20 mouse cellular contexts compared by ENCODE assay signal in the genomic region with DNA sequence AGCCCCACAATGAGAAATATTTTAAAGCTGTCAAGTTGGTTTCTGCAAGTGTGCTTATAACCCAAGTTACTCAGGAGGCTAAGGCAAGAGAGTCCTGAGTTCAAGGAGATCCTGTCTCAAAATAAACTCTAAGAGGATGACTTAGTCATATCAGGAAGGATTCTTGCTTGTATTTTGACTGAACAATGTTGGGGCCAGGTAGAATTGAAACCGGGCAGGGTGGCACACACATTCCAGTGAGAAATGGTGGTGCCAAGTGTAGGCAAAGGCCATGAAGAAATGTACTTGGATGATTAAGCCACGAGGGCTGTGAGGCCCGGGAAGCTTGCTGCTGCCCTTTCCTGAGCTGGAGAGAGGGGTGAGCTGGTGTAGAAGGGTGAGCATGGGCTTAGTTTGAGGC. TPM values are rescaled to one million over a fixed set of nuclear protein-coding genes. Genes with fewer than 3 reads are reported as not detected.
"Had no signal": no experiment of that assay in that cellular context is flagged by ENCODE, and none has a peak within 500 bp of the region (broad histone marks: within the 10 kb centered on the region; RNA-seq: fewer than 3 reads in every experiment).

No protein-coding gene starts in this region.

- H3K9me3 ChIP-seq: heart, embryonic 10.5 days; heart, embryonic 12.5 days; hindbrain, embryonic 13.5 days; hindbrain, embryonic 15.5 days; intestine, embryonic 15.5 days; limb, embryonic 13.5 days; limb, embryonic 15.5 days had no signal

- H3K9ac ChIP-seq: heart, embryonic 12.5 days; hindbrain, embryonic 13.5 days; hindbrain, embryonic 15.5 days; intestine, embryonic 15.5 days; limb, embryonic 13.5 days; limb, embryonic 15.5 days; liver, embryonic 14.5 days had no signal

- DNase-seq: gastrocnemius, postnatal 14 days; gastrocnemius, postnatal 36 days; heart, adult 18-20 months; heart, postnatal 10 days; kidney, postnatal 10 days; kidney, postnatal 4 days; layer of hippocampus, postnatal 36 days; left cerebral cortex, postnatal 4 days had no signal

- H3K4me1 ChIP-seq: heart, embryonic 10.5 days; heart, embryonic 12.5 days; hindbrain, embryonic 13.5 days; hindbrain, embryonic 15.5 days; intestine, embryonic 15.5 days; limb, embryonic 13.5 days; limb, embryonic 15.5 days had no signal

- H3K36me3 ChIP-seq: heart, embryonic 10.5 days; heart, embryonic 12.5 days; hindbrain, embryonic 13.5 days; hindbrain, embryonic 15.5 days; intestine, embryonic 15.5 days; limb, embryonic 13.5 days; limb, embryonic 15.5 days had no signal

- H3K27me3 ChIP-seq: hindbrain, embryonic 13.5 days; hindbrain, embryonic 15.5 days; intestine, embryonic 15.5 days; limb, embryonic 13.5 days; limb, embryonic 15.5 days had no signal

- H3K4me2 ChIP-seq: heart, embryonic 12.5 days; hindbrain, embryonic 13.5 days; hindbrain, embryonic 15.5 days; intestine, embryonic 15.5 days; limb, embryonic 13.5 days; limb, embryonic 15.5 days; liver, embryonic 11.5 days had no signal

- H3K27ac ChIP-seq: heart, embryonic 10.5 days; hindbrain, embryonic 15.5 days; hindbrain, postnatal 0 days; intestine, embryonic 15.5 days; layer of hippocampus, adult 2 months; limb, embryonic 13.5 days; limb, embryonic 15.5 days; liver, embryonic 14.5 days had no signal

- ATAC-seq: hindbrain, postnatal 0 days; intestine, embryonic 15.5 days; intestine, postnatal 0 days had no signal

- H3K4me3 ChIP-seq: heart, embryonic 10.5 days; heart, embryonic 12.5 days; hindbrain, embryonic 13.5 days; hindbrain, embryonic 15.5 days; intestine, embryonic 15.5 days; layer of hippocampus, adult 2 months; limb, embryonic 13.5 days; limb, embryonic 15.5 days had no signal

RNA-seq across cellular contexts. Expression of a gene that starts 13.0 kb away (rescaled TPM):
- polyA plus RNA-seq: heart, embryonic 10.5 days; liver, embryonic 11.5 days had no signal
